Mouse (Mus musculus) heart, adult 2 months (tissue): ENCODE data around the gene Gm20388. TPM values are rescaled to one million over a fixed set of nuclear protein-coding genes. Genes with fewer than 3 reads are reported as not detected.

Experiments used
- DNase-seq, 2 experiments: peaks; one replicate each; pipeline ENCODE4 v3.0.0; 2021
- H3K27ac ChIP-seq: fragments of 200-600 bp; 2 replicates; pipeline ENCODE4 v1.8.1; 2022
- H3K27me3 ChIP-seq: fragments of 200-500 bp; 2 replicates; pipeline ENCODE4 v1.6.1; 2012; ENCODE audit warnings: mild to moderate bottlenecking, low read length, inconsistent platforms, mixed read lengths; ENCODE audit not compliant: control insufficient read depth, insufficient read depth
- H3K36me3 ChIP-seq: fragments of 200-500 bp; 2 replicates; pipeline ENCODE4 v1.6.1; 2012; ENCODE audit warnings: low read length, inconsistent platforms; ENCODE audit not compliant: control insufficient read depth, insufficient read depth
- H3K4me1 ChIP-seq: fragments of 200-500 bp; 2 replicates; pipeline ENCODE4 v1.6.1; 2011; ENCODE audit warnings: low read length; ENCODE audit not compliant: control insufficient read depth, insufficient read depth
- H3K4me3 ChIP-seq: fragments of 200-600 bp; 2 replicates; pipeline ENCODE4 v1.8.1; 2022
- H3K79me2 ChIP-seq: fragments of 200-500 bp; replicated peaks from 2 replicates; pipeline ENCODE4 v1.6.1; 2012; ENCODE audit warnings: mild to moderate bottlenecking, inconsistent platforms, low read length, moderate library complexity, mixed read lengths; ENCODE audit not compliant: control insufficient read depth, insufficient read depth
- H3K9ac ChIP-seq: fragments of 200-500 bp; 2 replicates; pipeline ENCODE4 v1.6.1; 2012; ENCODE audit warnings: low read depth, mild to moderate bottlenecking, control low read depth, inconsistent platforms, low read length, mixed read lengths
- CTCF ChIP-seq: fragments of 200-600 bp; IDR thresholded peaks from 2 replicates; pipeline ENCODE4 v1.8.1; 2022; ENCODE audit warnings: antibody characterized with exemption, mild to moderate bottlenecking, moderate library complexity
- EP300 ChIP-seq: fragments of 200-500 bp; IDR thresholded peaks from 2 replicates; pipeline ENCODE4 v1.6.1; 2011; ENCODE audit warnings: low read depth, low read length, control low read depth; ENCODE audit not compliant: insufficient read depth
- POLR2A ChIP-seq: fragments of 200-500 bp; IDR thresholded peaks from 2 replicates; pipeline ENCODE4 v1.6.1; 2011; ENCODE audit warnings: mild to moderate bottlenecking, low read depth, low read length, control low read depth; ENCODE audit not compliant: insufficient read depth
- WGBS: fragments of 180-500 bp; shearing (Covaris S2); methylation state at CpG from one replicate; pipeline ENCODE4 v1.1.7; 2018; 5-methylcytosine and 5-hydroxymethylcytosine counted together
- intact Hi-C: fragments of 180-260 bp; cut with DNase I; formaldehyde crosslinking; loops from one replicate; pipeline ENCODE4 v1.15.1; 2025
- polyA plus RNA-seq: library from polyadenylated mRNA; depleted of rRNA; stranded (reverse); fragments of >200 nt; gene quantifications from 2 replicates; pipeline ENCODE4 v1.2.3, GENCODE M21; 2012
- total RNA-seq, 2 experiments: library from RNA; stranded (reverse); gene quantifications; 2 replicates each; pipeline ENCODE4 v1.2.3; 2021

Gene Gm20388
- total and polyA plus RNA-seq, 3 experiments = 1.8 to 32.3 TPM; not detected in 1

DNA sequence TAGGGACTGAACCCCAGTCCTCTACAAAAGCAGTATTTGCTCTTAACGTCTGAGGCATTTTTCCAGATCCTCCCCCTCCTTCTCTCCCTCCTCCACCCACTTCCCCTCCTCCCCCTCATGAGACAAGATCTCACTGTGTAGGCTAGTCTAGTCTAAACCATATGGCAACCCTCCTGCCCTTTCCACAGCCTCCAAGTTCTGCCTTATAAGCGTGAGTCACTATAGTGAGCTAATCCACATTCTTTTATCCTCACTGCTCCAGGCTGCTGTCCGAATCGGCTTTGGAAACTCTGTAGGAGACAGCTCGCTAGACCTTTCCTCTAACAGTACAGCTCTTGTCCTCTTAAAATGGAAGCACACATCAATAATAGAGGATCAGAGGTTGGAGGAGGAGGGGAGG is 3956.3 kb downstream of the Gm20388 start:
- 28% methylated on average over 5 of the region's 5 CpGs for WGBS
- no peaks in the 10 kb centered on the region; the same call in 1 of the 2 replicates for H3K27me3 ChIP-seq
- intact Hi-C loops = no loop called here
- no peak overlapping the region for H3K9ac ChIP-seq
- no peak overlapping the region for H3K4me3 ChIP-seq
- DNase-seq = no peak
- H3K79me2 ChIP-seq = no peaks in the 10 kb centered on the region
- no peak for TF ChIP-seq CTCF
- no peak for TF ChIP-seq EP300
- TF ChIP-seq POLR2A = no peak
- H3K36me3 ChIP-seq = no peaks in the 10 kb centered on the region
- H3K4me1 ChIP-seq = no peaks in the 10 kb centered on the region
- no peak overlapping the region for H3K27ac ChIP-seq

DNA sequence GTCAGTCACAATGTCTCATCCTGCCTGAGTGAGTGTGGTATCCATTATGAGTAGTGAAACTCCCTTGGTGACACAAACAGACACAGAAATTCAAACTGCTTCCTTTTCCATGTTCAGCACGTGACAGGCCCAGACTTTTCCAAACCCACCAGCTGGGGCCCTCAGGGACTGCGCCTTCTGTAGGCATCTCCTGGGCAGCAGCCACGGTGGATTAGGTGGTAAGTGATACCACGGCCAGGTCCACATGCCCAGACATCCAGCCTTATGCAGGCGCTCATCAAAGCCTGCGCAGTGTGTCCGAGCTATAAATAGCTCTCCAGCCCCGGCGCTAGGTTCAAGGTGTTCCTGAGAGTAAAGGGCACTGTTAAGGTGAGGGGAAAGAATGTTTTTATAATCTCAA is 3961.4 kb downstream of the Gm20388 start:
- intact Hi-C loops = no loop called here
- no peaks in the 10 kb centered on the region for H3K4me1 ChIP-seq
- TF ChIP-seq CTCF (no peak), EP300 (no peak), POLR2A (no peak)
- no peak overlapping the region for H3K4me3 ChIP-seq
- peak; percentile 30 to 52 for DNase-seq
- H3K36me3 ChIP-seq = no peaks in the 10 kb centered on the region
- H3K79me2 ChIP-seq = no peaks in the 10 kb centered on the region
- no peak overlapping the region for H3K9ac ChIP-seq
- no peaks in the 10 kb centered on the region for H3K27me3 ChIP-seq
- WGBS = 56% methylated on average over 9 of the region's 9 CpGs
- H3K27ac ChIP-seq = peak overlapping the region; percentile 17; the same call in 1 of the 2 replicates

DNA sequence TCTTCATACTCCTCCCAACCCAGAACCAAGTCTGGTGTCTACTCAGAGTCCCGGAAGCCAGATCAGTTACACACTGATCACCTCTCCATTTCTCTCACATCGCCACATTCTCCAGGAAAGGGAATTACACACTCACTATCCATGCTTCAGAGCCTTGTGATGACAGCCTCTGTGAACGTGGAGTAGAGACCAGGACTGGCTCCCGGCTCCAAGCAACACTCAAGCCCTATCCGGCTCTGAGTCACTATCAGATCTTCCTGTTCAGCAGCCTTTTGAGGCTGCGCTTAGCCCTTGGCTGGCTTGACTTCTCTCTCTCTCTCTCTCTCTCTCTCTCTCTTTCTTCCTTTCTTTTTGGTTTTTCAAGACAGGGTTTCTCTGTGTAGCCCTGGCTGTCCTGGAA is 3962.7 kb downstream of the Gm20388 start:
- Histone ChIP-seq H3K4me3 (no peak overlapping the region), H3K9ac (no peak overlapping the region), H3K79me2 (no peaks in the 10 kb centered on the region), H3K36me3 (no peaks in the 10 kb centered on the region), H3K27me3 (no peaks in the 10 kb centered on the region), H3K4me1 (no peaks in the 10 kb centered on the region), H3K27ac (no peak overlapping the region)
- TF ChIP-seq POLR2A = no peak
- no peak for TF ChIP-seq CTCF
- no peak for TF ChIP-seq EP300
- intact Hi-C loops = no loop called here
- no peak for DNase-seq
- 46% methylated on average over 6 of the region's 6 CpGs for WGBS

DNA sequence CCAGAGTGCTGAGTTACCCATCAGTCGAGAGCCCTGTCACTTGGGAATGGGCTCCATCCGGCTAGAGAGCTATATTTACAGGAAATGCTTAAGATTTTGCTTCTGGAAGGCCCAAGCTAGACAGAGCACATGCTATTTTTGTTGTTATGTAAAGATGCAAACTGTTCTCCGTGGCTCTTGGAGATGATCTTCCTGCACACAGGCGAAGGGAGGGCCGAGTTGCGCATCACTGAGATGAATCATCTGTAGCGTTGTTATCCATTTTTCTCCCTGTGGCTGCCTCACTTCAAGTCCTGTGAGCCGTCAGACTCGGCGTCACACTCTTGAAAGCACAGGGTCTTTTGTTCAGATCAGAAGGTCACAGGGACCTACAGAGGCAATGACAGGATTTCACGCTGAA is 3963.7 kb downstream of the Gm20388 start:
- TF ChIP-seq CTCF = no peak
- no peak for TF ChIP-seq EP300
- no peak for TF ChIP-seq POLR2A
- intact Hi-C loops = no loop called here
- H3K4me3 ChIP-seq = no peak overlapping the region
- 64% methylated on average over 11 of the region's 11 CpGs for WGBS
- no peaks in the 10 kb centered on the region for H3K4me1 ChIP-seq
- no peak for DNase-seq
- no peaks in the 10 kb centered on the region for H3K27me3 ChIP-seq
- no peaks in the 10 kb centered on the region for H3K36me3 ChIP-seq
- H3K27ac ChIP-seq = no peak overlapping the region
- H3K79me2 ChIP-seq = no peaks in the 10 kb centered on the region
- no peak overlapping the region for H3K9ac ChIP-seq

DNA sequence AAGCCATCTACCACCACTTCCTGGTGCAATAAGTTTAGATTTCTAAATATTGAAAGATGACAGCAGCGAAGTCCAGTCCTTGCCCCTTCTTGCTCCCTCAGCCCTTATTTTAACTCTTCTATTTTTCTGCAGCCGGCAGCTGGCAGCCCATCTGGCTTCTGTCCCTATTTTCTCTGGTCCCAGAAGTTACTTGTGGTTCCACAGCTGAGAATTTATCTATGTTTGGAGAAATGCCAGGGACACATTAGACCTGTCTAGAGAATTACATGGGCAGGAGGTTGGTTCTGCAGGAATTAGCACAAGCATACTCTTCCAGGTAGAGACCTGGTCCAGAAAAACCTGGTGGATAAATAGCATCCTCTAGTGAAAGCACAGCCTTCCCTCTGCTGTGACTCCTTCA is 3967.2 kb downstream of the Gm20388 start:
- Histone ChIP-seq H3K27me3 (no peaks in the 10 kb centered on the region), H3K9ac (no peak overlapping the region), H3K4me3 (no peak overlapping the region), H3K79me2 (no peaks in the 10 kb centered on the region), H3K4me1 (no peaks in the 10 kb centered on the region), H3K27ac (no peak overlapping the region), H3K36me3 (no peaks in the 10 kb centered on the region)
- intact Hi-C loops = no loop called here
- DNase-seq = no peak
- TF ChIP-seq POLR2A (no peak), EP300 (no peak), CTCF (no peak)
- 48% methylated on average over 2 of the region's 2 CpGs for WGBS

DNA sequence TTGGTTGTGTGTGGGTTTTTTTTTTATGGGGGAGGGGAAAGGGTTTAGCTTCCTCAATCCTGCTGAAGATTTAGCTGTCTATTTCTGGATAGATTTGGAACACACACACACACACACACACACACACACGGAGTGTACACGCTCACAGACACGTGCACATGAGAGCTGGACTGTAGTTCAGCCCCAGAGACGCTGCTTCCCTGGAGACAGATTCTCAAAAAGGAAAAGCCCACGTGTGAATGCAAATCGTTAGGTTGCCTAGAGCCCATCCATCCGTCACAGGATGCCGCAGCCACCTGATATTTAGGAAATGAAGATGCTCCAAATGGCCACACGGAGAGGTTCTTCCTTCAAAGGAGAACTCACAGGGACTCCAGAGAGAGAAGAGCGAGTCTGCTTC is 3969.6 kb downstream of the Gm20388 start:
- no peak for DNase-seq
- Histone ChIP-seq H3K36me3 (no peaks in the 10 kb centered on the region), H3K4me1 (no peaks in the 10 kb centered on the region), H3K4me3 (no peak overlapping the region), H3K27me3 (no peaks in the 10 kb centered on the region), H3K79me2 (no peaks in the 10 kb centered on the region), H3K27ac (no peak overlapping the region), H3K9ac (no peak overlapping the region)
- intact Hi-C loops = no loop called here
- 55% methylated on average over 10 of the region's 10 CpGs for WGBS
- TF ChIP-seq CTCF (no peak), EP300 (no peak), POLR2A (no peak)

DNA sequence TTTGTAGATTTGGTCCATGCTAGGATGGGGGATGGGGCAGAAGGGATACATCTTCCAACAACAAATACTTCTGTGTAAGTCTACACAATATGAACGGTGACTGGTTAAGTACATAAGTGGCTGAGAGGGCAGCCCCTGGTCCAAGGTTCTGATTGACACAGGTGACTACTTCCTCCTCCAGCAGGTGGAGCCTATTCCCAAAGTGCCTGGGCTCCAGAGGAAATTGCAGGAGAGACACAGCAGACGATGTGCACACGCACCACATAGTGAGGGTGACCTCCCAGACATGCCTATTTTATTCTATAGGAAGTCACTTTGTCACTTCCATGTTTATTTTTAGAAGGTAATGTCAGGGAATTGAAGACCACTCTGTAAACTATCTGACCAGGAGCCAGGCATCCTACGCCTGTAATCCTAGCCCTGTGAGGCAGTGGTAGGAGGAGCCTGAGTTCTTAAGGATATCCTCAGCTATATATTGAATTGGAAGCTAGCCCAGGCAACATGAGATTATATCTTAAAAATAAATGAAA is 3970.2 kb downstream of the Gm20388 start:
- DNase-seq = no peak
- H3K4me1 ChIP-seq = no peaks in the 10 kb centered on the region
- intact Hi-C loops = no loop called here
- H3K4me3 ChIP-seq = no peak overlapping the region
- H3K27ac ChIP-seq = no peak overlapping the region
- no peaks in the 10 kb centered on the region for H3K79me2 ChIP-seq
- no peaks in the 10 kb centered on the region for H3K27me3 ChIP-seq
- 28% methylated on average over 4 of the region's 4 CpGs for WGBS
- TF ChIP-seq CTCF (no peak), POLR2A (no peak), EP300 (no peak)
- no peak overlapping the region for H3K9ac ChIP-seq
- no peaks in the 10 kb centered on the region for H3K36me3 ChIP-seq
